Mouse (Mus musculus): ENCODE results near the gene Zscan12. TPM values are rescaled to one million over a fixed set of nuclear protein-coding genes. Genes with fewer than 3 reads are reported as not detected.

The Zscan12 gene
- 16.4 and 16.7 TPM in 2 replicates for polyA plus RNA-seq (2015; fragmentation: Nextera tagmentation; extraction: Ambion mirVana)

DNA sequence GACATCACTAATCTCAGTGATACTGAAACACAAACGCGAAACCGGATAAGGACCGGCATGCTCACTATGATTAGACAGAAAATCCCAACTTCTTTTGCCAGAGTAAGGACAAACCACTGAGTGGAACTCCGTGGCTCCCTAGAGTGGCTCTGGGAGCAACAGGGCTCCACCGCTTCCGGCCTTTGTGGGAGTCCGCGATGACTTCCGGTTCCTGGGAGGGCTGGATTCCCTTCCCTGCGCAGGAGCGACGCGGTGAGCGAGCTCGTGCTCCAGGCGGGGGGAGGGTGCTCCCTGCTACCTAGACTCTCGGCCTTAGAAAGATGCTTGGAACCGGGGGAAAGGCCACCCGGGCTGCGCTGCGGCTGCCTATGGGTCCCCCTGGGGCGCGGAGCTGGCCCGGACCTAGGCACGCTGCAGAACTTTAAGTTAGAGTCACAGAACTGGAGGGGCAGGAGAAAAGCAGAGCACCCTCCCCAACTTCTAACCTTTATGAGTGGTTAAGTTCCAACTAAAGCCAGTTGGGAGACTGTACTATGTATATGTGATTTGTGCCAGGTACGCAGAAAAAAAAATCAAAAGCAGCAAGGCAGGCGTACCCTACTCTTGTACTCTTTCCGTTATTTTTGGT lies at the start of gene Zscan12:
Gene Zscan12, plus strand, starts transcription at position 200 of the 628 bp plus-strand sequence.
- H3K9me3 ChIP-seq: no peaks in the 10 kb centered on the region
- peak; percentile 100 for ATAC-seq (replicated peaks)

GRCm38 (mm10) chr13:21312854-21313253 lies 49.8 kb upstream of the Zscan12 start:
- 43% methylated on average over 4 of the region's 5 CpGs for whole genome bisulfite sequencing
- Histone ChIP-seq H3K9ac (replicated peaks) (no peak overlapping the region), H3K9me3 (no peaks in the 10 kb centered on the region), H3K4me2 (replicated peaks) (no peak overlapping the region), H3K4me3 (no peak overlapping the region), H3K4me1 (no peaks in the 10 kb centered on the region), H3K27ac (replicated peaks) (no peak overlapping the region), H3K27me3 (no peaks in the 10 kb centered on the region), H3K36me3 (no peaks in the 10 kb centered on the region)
- ATAC-seq (replicated peaks): no peak

More for the DNA sequence above, at the start of gene Zscan12:
- Histone ChIP-seq H3K36me3 (peaks cover 5% of the 10 kb centered on the region; the same call in 1 of the 2 replicates), H3K4me1 (peaks cover 27% of the 10 kb centered on the region), H3K27me3 (no peaks in the 10 kb centered on the region), H3K27ac (replicated peaks) (peak within 1 kb of the TSS; percentile 33), H3K4me2 (replicated peaks) (peak within 1 kb of the TSS; percentile 64), H3K9ac (replicated peaks) (peak within 1 kb of the TSS; percentile 79), H3K4me3 (peak within 1 kb of the TSS; percentile 64)
- WGBS: under 1% methylated on average over 29 of the region's 29 CpGs

DNA sequence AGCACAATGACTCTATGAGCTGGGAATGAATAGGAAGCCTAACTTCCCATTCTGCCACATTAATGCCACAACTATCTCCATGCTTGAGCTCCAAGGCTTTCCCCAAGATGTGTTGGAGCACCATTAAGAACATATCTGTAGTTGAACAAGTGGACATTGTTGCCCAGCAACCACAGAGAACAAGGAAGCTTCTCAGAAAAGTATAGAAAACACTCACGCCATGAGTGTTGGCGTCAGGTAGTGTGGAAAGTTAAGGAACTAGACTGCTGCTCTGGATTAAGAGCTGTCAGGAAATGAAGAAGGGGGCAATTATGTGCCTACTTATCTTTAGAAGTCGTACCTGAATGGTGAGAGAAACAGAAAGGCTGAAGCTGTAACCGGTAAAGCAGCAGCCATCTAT lies 48.7 kb upstream of the Zscan12 start:
- no peak overlapping the region for H3K9ac ChIP-seq (replicated peaks)
- WGBS: 85% methylated on average over 4 of the region's 4 CpGs
- ATAC-seq (replicated peaks): no peak

DNA sequence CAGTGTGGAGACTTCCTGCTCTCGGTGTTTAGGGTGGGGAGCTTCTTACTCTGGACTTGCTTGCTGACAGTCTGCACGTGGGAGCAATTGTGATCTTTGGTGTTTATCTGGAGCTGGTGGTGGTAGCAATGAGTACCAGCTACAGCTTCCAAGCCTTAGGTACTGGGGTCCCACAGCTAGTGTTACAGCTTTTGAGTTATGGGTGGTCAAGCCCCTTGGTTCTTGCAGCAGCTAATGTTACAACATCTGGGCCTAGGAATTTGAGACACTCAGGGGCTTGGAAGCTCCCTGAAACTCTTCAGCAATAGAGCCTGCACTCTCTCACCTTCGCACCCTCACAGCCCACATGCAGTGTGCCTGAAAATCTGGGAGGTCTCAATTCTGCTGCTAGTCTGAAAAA lies 42.4 kb upstream of the Zscan12 start:
- Histone ChIP-seq H3K27me3 (no peaks in the 10 kb centered on the region; the same call in 1 of the 2 replicates), H3K9me3 (no peaks in the 10 kb centered on the region), H3K27ac (replicated peaks) (no peak overlapping the region), H3K9ac (replicated peaks) (no peak overlapping the region), H3K36me3 (no peaks in the 10 kb centered on the region), H3K4me2 (replicated peaks) (no peak overlapping the region), H3K4me3 (no peak overlapping the region), H3K4me1 (no peaks in the 10 kb centered on the region)
- WGBS: 80% methylated on average over 3 of the region's 3 CpGs
- ATAC-seq (replicated peaks): no peak

More for the DNA sequence above, 48.7 kb upstream of the Zscan12 start:
- Histone ChIP-seq H3K36me3 (no peaks in the 10 kb centered on the region), H3K27me3 (no peaks in the 10 kb centered on the region), H3K9me3 (no peaks in the 10 kb centered on the region), H3K4me2 (replicated peaks) (no peak overlapping the region), H3K4me3 (no peak overlapping the region), H3K27ac (replicated peaks) (no peak overlapping the region), H3K4me1 (no peaks in the 10 kb centered on the region)

DNA sequence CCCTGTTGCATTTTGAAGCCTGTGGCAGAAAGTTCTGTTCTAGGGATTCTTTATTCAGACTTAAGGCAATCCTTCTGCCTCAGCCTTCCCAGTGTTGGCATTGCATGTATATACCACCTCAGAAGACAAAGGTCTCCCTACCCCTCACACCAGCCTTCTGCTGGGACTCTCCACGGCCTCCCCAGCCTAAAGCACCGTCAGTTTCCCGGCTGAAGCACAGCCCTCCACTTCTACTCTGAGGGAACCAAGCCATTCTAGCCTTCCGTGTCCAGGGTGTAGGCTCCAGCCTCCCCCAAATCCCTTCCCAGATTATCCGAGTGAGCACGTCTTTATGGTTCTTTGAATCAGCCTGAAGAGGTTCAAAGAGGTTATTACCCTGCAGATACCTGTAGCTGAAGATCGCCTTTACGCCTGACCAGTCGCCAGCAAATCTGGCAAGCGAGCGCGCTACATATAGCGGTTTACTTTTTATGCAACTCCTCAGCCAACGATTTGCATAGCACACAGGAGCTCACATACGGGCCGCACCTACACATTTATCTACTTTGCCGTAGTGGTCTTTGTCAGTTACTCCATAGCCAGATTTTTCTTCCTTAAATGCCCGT lies 40.6 kb upstream of the Zscan12 start:
- ATAC-seq (replicated peaks): no peak
- no peaks in the 10 kb centered on the region; the same call in 1 of the 2 replicates for H3K27me3 ChIP-seq
- no peak overlapping the region for H3K9ac ChIP-seq (replicated peaks)
- no peak overlapping the region for H3K27ac ChIP-seq (replicated peaks)
- no peaks in the 10 kb centered on the region for H3K36me3 ChIP-seq
- no peaks in the 10 kb centered on the region for H3K9me3 ChIP-seq
- WGBS: 2% methylated on average over 18 of the region's 18 CpGs
- H3K4me1 ChIP-seq: 0 out of 2 replicates have a peak, but pooled peaks cover 6% of the 10 kb centered on the region
- H3K4me3 ChIP-seq: peak overlapping the region; percentile 28
- peak overlapping the region; percentile 41 for H3K4me2 ChIP-seq (replicated peaks)

DNA sequence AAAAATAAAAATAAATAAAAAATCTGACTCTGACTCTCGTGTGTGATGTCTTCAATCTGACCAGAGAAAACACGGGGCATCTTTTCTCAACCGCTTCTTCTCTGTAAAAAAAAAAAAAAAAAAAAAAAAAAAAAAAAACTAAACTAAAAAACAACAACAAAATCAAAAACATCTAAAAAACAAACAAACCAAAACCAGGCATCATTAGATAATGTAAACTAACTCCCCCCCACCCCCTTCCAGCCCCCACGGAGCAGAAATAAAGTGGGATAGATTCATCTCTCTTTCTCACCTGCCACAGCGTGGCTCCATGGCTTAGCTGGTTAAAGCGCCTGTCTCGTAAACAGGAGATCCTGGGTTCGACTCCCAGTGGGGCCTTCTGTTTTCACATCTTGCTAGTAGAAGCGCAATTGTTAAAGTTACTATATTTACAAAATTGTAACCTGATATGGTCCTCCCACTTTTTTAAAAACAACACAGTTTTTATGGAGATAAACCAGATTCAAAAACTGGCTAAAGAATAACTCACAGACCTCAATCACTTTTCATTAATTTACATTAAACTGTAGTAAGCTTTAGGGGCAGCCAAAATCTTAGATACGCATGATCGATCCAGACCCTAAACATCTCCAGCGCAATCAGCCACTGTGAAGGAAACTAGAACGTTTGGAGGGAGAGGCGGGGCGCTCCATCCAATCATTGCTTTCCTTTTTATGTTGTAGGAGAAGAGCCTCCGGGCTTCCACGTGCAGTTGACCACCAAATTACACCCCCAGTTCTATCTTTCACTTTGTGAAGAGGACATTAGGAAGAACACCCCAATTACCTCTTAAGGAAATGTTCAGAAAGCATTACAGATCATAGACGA lies 39.9 kb upstream of the Zscan12 start:
- Histone ChIP-seq H3K9ac (replicated peaks) (no peak overlapping the region), H3K27ac (replicated peaks) (no peak overlapping the region), H3K4me2 (replicated peaks) (peak overlapping the region; percentile 41), H3K4me3 (peak overlapping the region; percentile 28), H3K9me3 (no peaks in the 10 kb centered on the region), H3K4me1 (peaks cover 13% of the 10 kb centered on the region), H3K27me3 (no peaks in the 10 kb centered on the region; the same call in 1 of the 2 replicates), H3K36me3 (no peaks in the 10 kb centered on the region)
- ATAC-seq (replicated peaks): no peak
- 12% methylated on average over 18 of the region's 18 CpGs for WGBS

DNA sequence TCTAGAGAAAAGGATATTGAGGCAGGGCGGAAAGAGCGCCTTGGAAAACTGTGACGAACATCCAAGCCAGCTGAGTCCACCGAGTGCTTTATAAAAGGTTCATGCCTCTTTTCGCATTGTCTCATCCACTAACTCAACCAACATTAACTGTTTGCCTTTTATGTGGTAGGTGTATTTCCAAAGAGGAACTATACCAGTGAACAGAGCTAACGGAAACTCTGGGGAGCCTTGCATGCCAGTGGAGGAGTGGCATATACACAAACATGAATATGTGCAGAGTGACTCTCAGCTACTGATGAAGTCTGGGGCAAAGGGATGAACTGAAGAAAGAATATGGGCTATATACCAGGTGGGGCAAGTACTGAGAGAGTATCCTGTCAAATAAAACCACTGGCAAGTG lies 39.2 kb upstream of the Zscan12 start:
- Histone ChIP-seq H3K4me2 (replicated peaks) (peak overlapping the region; percentile 41), H3K9ac (replicated peaks) (no peak overlapping the region), H3K9me3 (no peaks in the 10 kb centered on the region), H3K36me3 (no peaks in the 10 kb centered on the region), H3K4me1 (peaks cover 13% of the 10 kb centered on the region), H3K27ac (replicated peaks) (no peak overlapping the region), H3K27me3 (no peaks in the 10 kb centered on the region; the same call in 1 of the 2 replicates), H3K4me3 (no peak overlapping the region)
- 61% methylated on average over 6 of the region's 6 CpGs for WGBS
- no peak for ATAC-seq (replicated peaks)

DNA sequence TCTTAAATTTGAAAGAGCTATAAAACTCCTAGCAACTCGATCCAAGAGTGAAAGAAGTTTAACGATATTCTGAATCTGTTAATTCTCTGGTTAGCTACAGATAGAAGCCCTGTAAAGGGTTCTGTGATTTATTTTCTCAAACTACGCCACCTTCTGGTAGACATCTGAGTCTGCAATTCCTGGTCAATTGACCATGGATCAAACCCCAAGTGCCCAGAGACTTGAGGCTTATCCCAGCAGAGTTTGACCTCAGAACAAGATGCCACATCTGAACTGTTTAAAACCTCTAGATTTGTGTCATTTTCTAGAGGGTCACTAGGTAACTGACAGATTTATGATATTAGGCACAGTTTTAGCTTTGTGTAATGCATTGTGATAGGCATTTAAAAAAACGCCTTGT lies 36.4 kb upstream of the Zscan12 start:
- Histone ChIP-seq H3K4me3 (peak overlapping the region; percentile 39), H3K4me2 (replicated peaks) (peak overlapping the region; percentile 44), H3K9me3 (no peaks in the 10 kb centered on the region), H3K27me3 (no peaks in the 10 kb centered on the region; the same call in 1 of the 2 replicates), H3K9ac (replicated peaks) (no peak overlapping the region), H3K4me1 (peaks cover 13% of the 10 kb centered on the region), H3K36me3 (no peaks in the 10 kb centered on the region), H3K27ac (replicated peaks) (no peak overlapping the region)
- ATAC-seq (replicated peaks): 0 out of 2 replicates have a peak, but pooled peaks have one; percentile 16
- 9% methylated on average over 4 of the region's 4 CpGs for WGBS

DNA sequence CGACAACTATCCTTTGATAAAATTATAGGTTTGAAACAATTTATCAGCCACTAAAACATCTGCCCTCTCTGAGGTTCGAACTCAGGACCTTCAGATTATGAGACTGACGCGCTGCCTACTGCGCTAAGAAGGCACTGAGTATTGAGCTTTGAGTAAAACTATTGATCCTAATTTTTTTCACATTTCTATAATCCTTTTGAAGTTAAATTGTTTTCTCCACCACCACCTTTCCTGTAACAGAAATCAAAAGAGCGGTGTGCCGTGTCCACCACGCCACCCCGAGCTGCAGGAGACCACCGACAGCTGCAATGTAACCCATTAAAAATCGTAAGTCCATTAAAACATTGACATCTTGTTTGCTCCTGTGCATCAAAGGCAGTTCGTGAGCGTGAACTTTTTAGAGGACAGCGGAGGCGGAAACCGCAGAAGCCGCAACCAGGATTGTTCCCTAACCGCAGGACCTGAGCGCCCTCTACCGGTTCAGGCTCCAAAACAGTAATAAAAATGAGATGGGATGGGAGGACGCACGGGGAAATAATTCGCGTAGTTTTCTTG lies 35.9 kb upstream of the Zscan12 start:
- Histone ChIP-seq H3K9ac (replicated peaks) (peak overlapping the region; percentile 35), H3K9me3 (no peaks in the 10 kb centered on the region), H3K4me3 (peak overlapping the region; percentile 39), H3K4me2 (replicated peaks) (peak overlapping the region; percentile 44), H3K27ac (replicated peaks) (no peak overlapping the region), H3K36me3 (no peaks in the 10 kb centered on the region), H3K4me1 (peaks cover 13% of the 10 kb centered on the region), H3K27me3 (no peaks in the 10 kb centered on the region; the same call in 1 of the 2 replicates)
- under 1% methylated on average over 24 of the region's 24 CpGs for WGBS
- ATAC-seq (replicated peaks): peak; percentile 80

- under 1% methylated on average over 9 of the region's 9 CpGs for WGBS
- no peaks in the 10 kb centered on the region for H3K27me3 ChIP-seq
- H3K9ac ChIP-seq (replicated peaks): peak overlapping the region; percentile 14; the same call in 1 of the 2 replicates
- peaks cover 13% of the 10 kb centered on the region for H3K4me1 ChIP-seq
- H3K4me2 ChIP-seq (replicated peaks): peak overlapping the region; percentile 44
- no peaks in the 10 kb centered on the region for H3K9me3 ChIP-seq
- ATAC-seq (replicated peaks): peak; percentile 71; the same call in 1 of the 2 replicates
- no peak overlapping the region for H3K27ac ChIP-seq (replicated peaks)
- H3K4me3 ChIP-seq: peak overlapping the region; percentile 39
- no peaks in the 10 kb centered on the region for H3K36me3 ChIP-seq
Measured at GRCm38 (mm10) chr13:21327424-21327823, 35.2 kb upstream of the Zscan12 start.

DNA sequence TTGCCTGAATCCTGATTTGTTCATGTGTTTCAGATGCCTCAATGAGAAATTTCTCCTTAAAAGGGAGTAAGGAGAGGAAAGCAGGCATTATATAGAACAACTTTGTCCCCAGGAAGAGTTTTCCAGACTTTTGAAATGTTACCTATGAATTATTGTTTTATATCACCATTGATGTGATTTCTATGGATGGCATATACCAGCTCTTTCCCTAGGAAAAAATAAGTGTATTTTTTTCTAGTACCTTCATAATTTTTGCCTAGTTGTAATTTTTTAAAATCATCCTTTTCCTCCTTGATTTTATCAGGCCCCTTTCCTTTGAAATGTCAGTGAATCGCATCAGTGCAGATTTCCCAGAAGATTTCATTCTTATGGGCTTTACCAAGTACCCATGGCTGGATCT lies 16.0 kb upstream of the Zscan12 start, which contains the start of gene Olfr1367:
Gene Olfr1367, plus strand, starts transcription at position 301 of the 400 bp plus-strand sequence.
- 91% methylated on average over 1 of the region's 1 CpGs for WGBS
- no peak for ATAC-seq (replicated peaks)

More for the DNA sequence above, 16.0 kb upstream of the Zscan12 start, which contains the start of gene Olfr1367:
- H3K27me3 ChIP-seq: no peaks in the 10 kb centered on the region
- H3K9me3 ChIP-seq: no peaks in the 10 kb centered on the region
- no peak within 1 kb of the TSS for H3K4me2 ChIP-seq (replicated peaks)
- H3K36me3 ChIP-seq: no peaks in the 10 kb centered on the region
- H3K4me1 ChIP-seq: no peaks in the 10 kb centered on the region
- H3K27ac ChIP-seq (replicated peaks): no peak within 1 kb of the TSS
- no peak within 1 kb of the TSS for H3K4me3 ChIP-seq
- H3K9ac ChIP-seq (replicated peaks): no peak within 1 kb of the TSS

Data from forebrain, embryonic 15.5 days (tissue).